Mouse (Mus musculus) midbrain, embryonic 14.5 days (tissue): Measurements from ENCODE around the gene Oxld1. TPM values are rescaled to one million over a fixed set of nuclear protein-coding genes. Genes with fewer than 3 reads are reported as not detected.

ENCODE experiments used
- ATAC-seq: fragments of 200-750 bp; cut with Nextera tagmentation; 2 replicates; pipeline ENCODE4 v1.8.0; 2017; ENCODE audit warnings: moderate number of reproducible peaks, moderate library complexity; ENCODE audit not compliant: low FRiP score, low TSS enrichment
- DNase-seq: peaks from one replicate; pipeline ENCODE4 v3.0.0-alpha.2; 2015
- H3K27ac ChIP-seq: fragments of 300-500 bp; sonication (generic); replicated peaks from 2 replicates; pipeline ENCODE4 v1.5.1; 2014; ENCODE audit warnings: mild to moderate bottlenecking, low read depth, low read length, moderate library complexity
- H3K27me3 ChIP-seq: fragments of 300-500 bp; sonication (generic); 2 replicates; pipeline ENCODE4 v1.6.1; 2014; ENCODE audit warnings: low read length, control low read depth, mixed read lengths; ENCODE audit not compliant: control insufficient read depth, insufficient read depth
- H3K36me3 ChIP-seq: fragments of 300-500 bp; sonication (generic); 2 replicates; pipeline ENCODE4 v1.6.1; 2014; ENCODE audit warnings: low read length, control low read depth; ENCODE audit not compliant: control insufficient read depth, insufficient read depth
- H3K4me1 ChIP-seq: fragments of 300-500 bp; sonication (generic); 2 replicates; pipeline ENCODE4 v1.6.1; 2014; ENCODE audit warnings: mild to moderate bottlenecking, antibody characterized with exemption, low read length, control low read depth; ENCODE audit not compliant: control insufficient read depth, insufficient read depth
- H3K4me2 ChIP-seq: fragments of 300-500 bp; sonication (generic); 2 replicates; pipeline ENCODE4 v1.6.1; 2014; ENCODE audit warnings: mild to moderate bottlenecking, low read length, moderate library complexity
- H3K4me3 ChIP-seq: fragments of 300-500 bp; sonication (generic); replicated peaks from 2 replicates; pipeline ENCODE4 v1.5.1; 2014; ENCODE audit warnings: low read depth, low read length
- H3K9ac ChIP-seq: fragments of 300-500 bp; sonication (generic); replicated peaks from 2 replicates; pipeline ENCODE4 v1.6.1; 2014; ENCODE audit warnings: mild to moderate bottlenecking, low read length, moderate library complexity
- H3K9me3 ChIP-seq: fragments of 300-500 bp; sonication (generic); 2 replicates; pipeline ENCODE4 v1.6.1; 2016; ENCODE audit warnings: low read length, control low read depth, mixed read lengths; ENCODE audit not compliant: control insufficient read depth
- WGBS: fragments of 180-500 bp; shearing (Covaris S2); extraction: QIAGEN DNeasy Blood & Tissue Kit; methylation state at CpG from one replicate; pipeline ENCODE4 v1.1.7; 2014; 5-methylcytosine and 5-hydroxymethylcytosine counted together
- polyA plus RNA-seq: library from polyadenylated mRNA; unstranded; fragments of >200 nt; fragmentation: Nextera tagmentation; extraction: Ambion mirVana; gene quantifications from 2 replicates; pipeline ENCODE4 v1.2.1, GENCODE M21; 2014

Gene Oxld1
- polyA plus RNA-seq, 1 experiment from 2014 or later: 11.2 TPM

DNA sequence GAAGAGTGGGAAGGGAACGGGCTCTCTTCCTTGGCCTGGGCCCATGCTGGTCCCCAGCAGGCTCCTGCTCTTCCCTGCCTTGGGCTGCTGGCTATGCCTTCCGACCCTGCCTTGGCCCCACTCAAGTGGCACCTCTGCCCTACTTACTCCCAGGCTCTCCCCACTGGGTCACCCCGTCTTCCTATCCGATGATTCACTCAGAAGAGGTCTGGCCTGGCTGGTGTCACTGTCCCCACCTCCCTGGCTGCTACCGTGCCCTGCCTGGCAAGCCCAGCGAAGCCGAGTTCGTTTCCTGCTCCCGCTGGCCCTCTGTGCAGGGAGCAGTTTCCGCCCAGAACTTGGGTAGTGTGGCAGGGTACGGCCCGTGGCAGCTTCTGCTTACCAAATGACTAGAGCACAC lies 40.4 kb upstream of the Oxld1 start:
- Histone ChIP-seq H3K36me3 (peaks cover 44% of the 10 kb centered on the region), H3K27ac (no peak overlapping the region), H3K4me1 (peaks cover 3% of the 10 kb centered on the region), H3K9me3 (no peaks in the 10 kb centered on the region), H3K27me3 (no peaks in the 10 kb centered on the region), H3K9ac (no peak overlapping the region), H3K4me3 (no peak overlapping the region), H3K4me2 (no peak overlapping the region)
- ATAC-seq (no peak), DNase-seq (no peak)
- 93% methylated on average over 12 of the region's 12 CpGs for WGBS

DNA sequence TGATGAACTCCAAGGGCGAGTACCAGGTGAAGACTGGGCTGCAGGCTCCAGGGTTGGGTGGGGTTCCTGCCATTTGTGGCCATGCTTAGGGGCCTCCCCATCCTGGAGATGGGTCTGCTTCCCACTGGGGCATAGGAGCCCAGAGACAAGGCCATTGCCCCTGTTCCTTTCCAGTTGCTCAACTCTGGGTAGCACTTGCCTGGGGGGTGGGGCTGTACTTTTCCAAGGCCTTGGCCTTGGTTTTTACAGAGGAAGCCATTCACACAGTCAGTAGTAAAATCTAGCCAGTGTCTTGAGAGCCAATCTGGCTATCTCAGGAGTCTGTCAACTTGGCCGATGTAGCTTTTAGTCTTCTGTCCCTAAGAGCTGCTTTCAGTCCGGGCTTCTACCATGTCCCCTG lies 39.6 kb upstream of the Oxld1 start:
- no peak for DNase-seq
- no peaks in the 10 kb centered on the region for H3K27me3 ChIP-seq
- H3K9ac ChIP-seq: no peak overlapping the region
- H3K4me2 ChIP-seq: no peak overlapping the region
- no peak for ATAC-seq
- 94% methylated on average over 3 of the region's 3 CpGs for WGBS
- no peaks in the 10 kb centered on the region for H3K9me3 ChIP-seq
- H3K36me3 ChIP-seq: peaks cover 44% of the 10 kb centered on the region
- no peak overlapping the region for H3K27ac ChIP-seq
- peaks cover 9% of the 10 kb centered on the region for H3K4me1 ChIP-seq
- H3K4me3 ChIP-seq: no peak overlapping the region

DNA sequence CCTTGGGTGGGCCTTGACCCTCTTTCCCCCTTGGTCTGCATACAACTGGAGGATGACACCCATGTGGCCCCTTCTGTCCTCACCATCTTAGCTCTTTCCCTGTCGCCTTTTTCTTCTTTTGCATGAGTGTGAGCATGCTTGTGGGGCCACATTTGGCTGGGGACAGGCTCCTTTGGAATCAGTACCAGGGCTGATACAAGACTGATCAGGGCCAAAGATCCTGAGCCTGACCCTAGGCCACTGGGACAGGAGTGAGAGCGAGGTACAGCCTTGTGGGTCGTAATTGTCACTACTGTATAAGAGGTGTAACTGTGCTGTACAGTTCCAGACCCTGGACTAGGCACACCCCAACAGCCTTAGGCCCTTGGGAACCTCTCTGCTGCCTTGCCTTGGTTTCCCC lies 36.0 kb upstream of the Oxld1 start:
- Histone ChIP-seq H3K9me3 (no peaks in the 10 kb centered on the region), H3K4me1 (peaks cover 17% of the 10 kb centered on the region), H3K4me2 (peak overlapping the region; percentile 21; the same call in 1 of the 2 replicates), H3K27me3 (no peaks in the 10 kb centered on the region), H3K4me3 (no peak overlapping the region), H3K27ac (no peak overlapping the region), H3K9ac (no peak overlapping the region), H3K36me3 (peaks cover 42% of the 10 kb centered on the region)
- DNase-seq (no peak), ATAC-seq (no peak)
- 85% methylated on average over 3 of the region's 3 CpGs for WGBS

DNA sequence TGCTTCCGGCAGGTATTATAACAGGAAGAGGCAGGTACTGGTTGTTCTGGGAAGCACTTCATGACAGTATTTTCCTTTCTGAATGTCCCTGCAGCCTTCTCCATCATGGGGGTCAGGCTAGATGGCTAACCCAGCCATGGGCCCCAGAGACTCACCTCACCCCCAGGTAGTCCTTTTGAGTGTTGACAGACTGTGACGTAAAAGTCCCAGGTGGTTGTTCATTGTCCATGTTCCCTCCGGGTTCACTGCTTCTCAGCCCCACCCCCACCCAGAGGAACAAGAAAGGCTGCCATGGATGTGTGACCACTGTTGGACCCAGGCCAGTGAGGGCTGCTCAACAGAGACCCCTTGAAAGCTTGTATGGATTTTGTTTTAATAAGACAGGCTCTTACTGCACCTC lies 35.5 kb upstream of the Oxld1 start:
- DNase-seq (no peak), ATAC-seq (no peak)
- WGBS: 61% methylated on average over 3 of the region's 3 CpGs
- Histone ChIP-seq H3K4me1 (peaks cover 17% of the 10 kb centered on the region), H3K4me2 (peak overlapping the region; percentile 97), H3K27me3 (no peaks in the 10 kb centered on the region), H3K36me3 (peaks cover 43% of the 10 kb centered on the region), H3K9me3 (no peaks in the 10 kb centered on the region), H3K4me3 (peak overlapping the region; percentile 87), H3K27ac (peak overlapping the region; percentile 57; the same call in 1 of the 2 replicates), H3K9ac (peak overlapping the region; percentile 75; the same call in 1 of the 2 replicates)

DNA sequence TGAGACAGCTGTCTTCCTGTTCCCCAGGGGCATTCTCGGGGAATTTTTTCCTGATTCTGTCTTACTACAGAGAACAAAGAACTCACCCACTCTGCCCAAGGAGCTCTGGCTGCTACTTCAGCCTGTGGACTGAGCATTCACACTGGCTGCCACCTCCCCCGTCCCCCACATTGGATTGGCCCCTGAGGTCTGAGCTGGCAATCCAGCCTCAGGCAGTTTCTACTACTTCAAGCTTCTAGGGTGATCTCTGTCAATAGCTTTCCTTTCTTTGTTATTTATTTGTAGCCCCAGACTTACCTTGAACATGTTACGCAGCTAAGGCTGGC lies 35.0 kb upstream of the Oxld1 start:
- Histone ChIP-seq H3K4me2 (peak overlapping the region; percentile 97), H3K9ac (peak overlapping the region; percentile 75; the same call in 1 of the 2 replicates), H3K36me3 (peaks cover 44% of the 10 kb centered on the region), H3K27me3 (no peaks in the 10 kb centered on the region), H3K9me3 (no peaks in the 10 kb centered on the region), H3K4me3 (peak overlapping the region; percentile 87), H3K27ac (peak overlapping the region; percentile 57), H3K4me1 (peaks cover 17% of the 10 kb centered on the region)
- 24% methylated on average over 3 of the region's 3 CpGs for WGBS
- ATAC-seq: no peak
- no peak for DNase-seq

DNA sequence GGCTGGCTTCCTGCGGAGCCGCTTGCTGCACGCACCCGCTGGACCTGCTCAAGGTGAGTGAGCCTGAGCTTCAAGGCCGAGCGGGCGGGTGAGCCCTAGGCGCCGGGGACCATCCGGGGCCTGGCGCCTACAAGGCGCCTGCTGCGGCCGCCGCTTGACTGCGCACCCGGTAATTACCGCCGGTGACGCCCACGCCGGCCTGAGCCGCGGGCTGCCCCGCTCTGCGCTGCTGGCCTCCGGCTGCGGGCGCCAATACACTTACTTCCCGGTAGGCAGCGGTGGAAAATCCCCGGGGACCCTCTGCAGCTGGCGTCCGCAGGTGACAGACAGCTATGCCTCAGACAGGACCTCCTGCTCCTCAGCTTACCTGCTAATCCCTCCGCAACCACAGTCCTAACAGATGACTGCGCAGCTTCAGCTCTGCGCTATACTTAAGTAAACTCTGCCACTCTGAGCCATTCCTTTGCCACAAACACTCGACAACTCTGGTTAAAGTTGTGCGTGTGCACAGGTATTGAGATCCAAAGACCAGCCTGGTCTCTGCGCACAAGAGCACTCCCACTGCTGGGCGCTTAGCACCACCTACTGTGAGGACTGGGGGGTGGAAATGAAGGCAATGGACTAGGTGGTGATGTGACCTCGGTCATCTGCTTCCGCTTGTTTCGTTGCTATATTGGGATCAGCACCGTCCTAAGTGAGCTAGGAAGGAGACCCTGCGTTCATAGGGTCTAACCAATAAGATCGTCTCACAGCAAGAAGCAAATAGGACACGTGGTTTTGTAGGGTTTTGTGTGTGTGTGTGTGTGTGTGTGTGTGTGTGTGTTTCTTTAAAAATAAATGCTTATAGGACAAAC lies 34.4 kb upstream of the Oxld1 start:
- Histone ChIP-seq H3K9me3 (no peaks in the 10 kb centered on the region), H3K36me3 (peaks cover 46% of the 10 kb centered on the region), H3K4me2 (peak overlapping the region; percentile 97), H3K9ac (peak overlapping the region; percentile 75), H3K27me3 (no peaks in the 10 kb centered on the region), H3K4me1 (peaks cover 17% of the 10 kb centered on the region), H3K27ac (peak overlapping the region; percentile 72), H3K4me3 (peak overlapping the region; percentile 87)
- ATAC-seq (peak; percentile 44), DNase-seq (peak; percentile 66)
- WGBS: under 1% methylated on average over 48 of the region's 48 CpGs

DNA sequence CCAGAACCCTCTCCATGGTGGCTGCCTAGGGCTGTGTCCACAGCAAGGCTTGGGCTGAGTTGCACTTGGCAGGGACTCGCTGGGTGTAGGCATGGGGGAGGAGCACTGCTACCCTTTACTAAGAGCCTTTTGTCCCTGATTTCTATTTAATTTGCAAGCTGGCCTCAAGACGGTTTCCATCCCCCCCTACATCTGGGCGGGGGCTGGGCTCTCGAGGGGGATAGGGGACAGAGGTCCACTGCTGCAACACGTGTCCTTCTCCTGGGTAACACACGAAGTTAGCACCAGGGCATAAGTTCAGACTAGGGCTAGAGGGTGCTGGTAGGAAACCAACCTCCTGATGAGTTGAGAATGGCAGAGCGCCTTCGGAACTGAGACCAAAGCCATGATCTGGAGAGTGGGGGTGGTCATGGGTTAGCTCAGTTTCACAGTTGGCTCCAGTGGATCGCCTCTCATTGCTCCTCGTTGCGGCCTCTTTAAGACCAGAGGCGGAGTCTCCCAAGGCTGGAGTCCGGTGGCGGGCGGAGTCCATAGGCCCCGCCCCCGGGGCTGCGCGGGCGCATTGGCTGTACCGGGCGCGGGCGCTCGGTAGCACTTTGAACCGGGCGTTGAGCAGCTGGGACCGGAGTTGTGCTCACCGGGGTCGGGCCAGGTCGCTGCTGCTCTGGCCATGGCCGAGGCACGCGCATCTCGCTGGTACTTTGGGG lies 33.6 kb upstream of the Oxld1 start, which contains the start of gene Slc25a10:
Gene Slc25a10, plus strand, starts transcription at position 524 of the 707 bp plus-strand sequence.
- under 1% methylated on average over 35 of the region's 35 CpGs for WGBS
- H3K9me3 ChIP-seq: no peaks in the 10 kb centered on the region
- DNase-seq (peak; percentile 94), ATAC-seq (peak; percentile 83)
- peak within 1 kb of the TSS; percentile 87 for H3K4me3 ChIP-seq
- H3K27ac ChIP-seq: peak within 1 kb of the TSS; percentile 72
- H3K4me2 ChIP-seq: peak within 1 kb of the TSS; percentile 97
- H3K27me3 ChIP-seq: no peaks in the 10 kb centered on the region
- peaks cover 48% of the 10 kb centered on the region for H3K36me3 ChIP-seq
- peaks cover 17% of the 10 kb centered on the region for H3K4me1 ChIP-seq
- H3K9ac ChIP-seq: peak within 1 kb of the TSS; percentile 75

DNA sequence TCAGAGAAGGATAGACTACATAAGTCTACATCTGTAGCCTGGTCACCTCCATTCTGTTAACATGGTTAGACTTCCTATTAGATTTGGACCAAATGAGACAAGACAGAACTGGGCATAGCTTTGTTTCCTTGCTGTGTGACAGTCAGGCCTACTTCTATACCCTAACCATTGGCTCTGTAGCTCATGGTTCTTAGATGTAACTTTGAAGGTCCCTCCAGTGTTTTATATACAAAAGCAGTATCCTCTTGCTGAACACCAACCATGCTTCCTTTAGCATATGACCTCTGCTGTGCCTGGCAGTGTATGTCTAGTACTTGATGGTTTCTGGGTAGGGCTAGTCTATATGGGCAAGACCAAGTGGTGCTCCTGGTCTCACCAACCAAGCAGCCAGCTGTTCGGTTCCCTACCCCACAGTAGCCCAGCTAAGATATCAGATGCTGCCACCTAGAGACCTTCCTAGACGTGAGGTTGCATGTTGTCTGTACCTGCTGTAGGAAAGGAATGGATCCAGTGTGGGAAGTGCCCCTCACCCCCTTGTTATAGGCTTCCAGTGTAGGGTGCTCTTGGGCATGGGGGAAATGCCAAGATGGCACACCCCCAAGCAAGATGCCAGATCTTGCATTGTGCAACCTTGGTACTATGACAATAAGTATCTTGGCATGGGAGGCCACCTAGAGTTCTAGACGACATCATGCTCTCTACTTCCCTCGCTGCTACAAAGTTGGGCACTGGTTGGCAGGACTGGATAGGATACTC lies 32.6 kb upstream of the Oxld1 start:
- no peak overlapping the region for H3K4me3 ChIP-seq
- DNase-seq (no peak), ATAC-seq (no peak)
- WGBS: 37% methylated on average over 4 of the region's 4 CpGs
- H3K9ac ChIP-seq: 0 out of 2 replicates have a peak overlapping the region, but pooled peaks have one; percentile 75
- H3K27me3 ChIP-seq: no peaks in the 10 kb centered on the region
- H3K36me3 ChIP-seq: peaks cover 42% of the 10 kb centered on the region
- H3K4me1 ChIP-seq: peaks cover 23% of the 10 kb centered on the region
- 0 out of 2 replicates have a peak overlapping the region, but pooled peaks have one; percentile 72 for H3K27ac ChIP-seq
- H3K9me3 ChIP-seq: no peaks in the 10 kb centered on the region
- peak overlapping the region; percentile 97 for H3K4me2 ChIP-seq
